Mouse (Mus musculus) neural tube, embryonic 10.5 days (tissue): ENCODE results near the gene Eme1.
"Not testable (repeated sequence)": the region's sequence is repeated elsewhere in the genome, so short reads cannot be mapped to it uniquely, and the experiment has no call there.

Experiments
- DNase-seq: peaks from one replicate; pipeline ENCODE4 v3.0.0-alpha.2; 2017; ENCODE audit warnings: low spot score; ENCODE audit errors: extremely low spot score

Eme1 gene

DNA sequence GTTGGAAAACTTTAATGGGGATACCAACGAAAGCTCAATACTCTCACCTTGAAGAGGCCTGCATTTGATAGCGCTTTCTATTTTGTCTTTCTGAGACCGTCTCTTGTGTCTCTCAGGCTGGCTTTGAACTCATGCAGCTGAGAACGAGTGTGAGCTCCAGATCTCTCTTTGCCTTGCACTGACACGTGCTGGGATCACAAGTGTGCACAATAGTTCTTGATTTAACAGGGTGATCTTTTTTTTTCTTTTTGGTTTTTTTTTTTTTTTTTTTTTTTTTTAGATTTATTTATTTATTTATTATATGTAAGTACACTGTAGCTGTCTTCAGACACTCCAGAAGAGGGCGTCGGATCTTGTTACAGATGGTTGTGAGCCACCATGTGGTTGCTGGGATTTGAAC is 2.5 kb downstream of the Eme1 start:
- DNase-seq: not testable (repeated sequence)

GRCm38 (mm10) chr11:94646457-94646856 is 7.3 kb downstream of the Eme1 start:
- DNase-seq: no peak

DNA sequence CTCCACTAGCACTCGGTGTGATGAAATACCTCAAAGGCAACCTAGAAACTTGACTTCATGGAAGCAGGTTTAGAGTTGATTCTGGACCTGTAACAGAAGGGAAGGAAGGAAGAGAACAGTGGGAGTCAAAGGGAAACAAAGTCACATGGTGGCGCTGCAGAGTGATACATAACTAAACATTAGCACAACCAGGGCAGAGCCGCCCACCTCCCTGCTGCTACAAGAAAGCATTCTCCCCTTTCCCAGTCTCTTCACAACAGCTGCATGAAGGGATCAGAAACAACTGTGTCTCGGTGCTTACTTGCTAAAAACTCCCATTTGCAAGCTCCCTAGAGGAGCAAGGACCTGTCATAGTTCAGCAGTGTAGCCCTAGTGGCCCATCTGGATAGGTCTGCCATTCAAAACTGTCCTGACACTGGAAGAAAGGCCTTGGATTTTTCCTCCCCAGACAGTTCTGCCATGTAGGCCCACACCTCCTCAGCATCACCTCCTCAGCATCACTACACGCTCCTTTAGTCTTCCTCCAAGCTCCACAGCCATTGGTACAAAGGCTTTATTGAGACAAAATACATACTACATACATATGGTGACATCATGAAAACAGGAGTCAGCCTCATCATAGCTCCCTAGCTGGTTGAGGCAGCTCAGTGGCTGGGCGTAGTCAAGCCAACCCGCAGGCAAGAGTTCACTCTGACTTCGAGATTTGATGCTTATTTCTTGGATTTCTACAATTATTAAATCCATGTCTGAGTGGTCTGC is 9.1 kb downstream of the Eme1 start:
- no peak for DNase-seq

GRCm38 (mm10) chr11:94634431-94634830 is 19.3 kb downstream of the Eme1 start:
- DNase-seq: no peak

GRCm38 (mm10) chr11:94632988-94633387 is 20.8 kb downstream of the Eme1 start:
- no peak for DNase-seq

DNA sequence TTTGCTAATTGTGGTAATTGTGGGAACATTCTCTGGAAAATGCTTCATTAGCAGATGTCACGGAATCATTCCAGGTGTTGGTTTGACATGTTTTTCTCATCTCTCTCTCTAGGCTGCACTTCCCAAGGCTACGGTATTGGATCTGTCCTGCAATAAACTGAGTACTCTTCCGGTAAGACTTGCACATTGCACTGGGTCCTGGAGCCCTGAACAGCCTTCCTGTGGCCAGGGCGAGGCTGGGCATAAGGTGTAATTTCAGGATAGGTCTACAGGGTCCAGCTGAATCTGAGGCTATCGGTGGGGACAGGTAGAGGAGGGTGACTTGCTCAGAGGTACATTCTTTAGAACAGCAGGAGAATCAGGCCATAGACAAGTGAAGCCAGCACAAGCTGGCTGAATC is 21.8 kb downstream of the Eme1 start:
- no peak for DNase-seq

DNA sequence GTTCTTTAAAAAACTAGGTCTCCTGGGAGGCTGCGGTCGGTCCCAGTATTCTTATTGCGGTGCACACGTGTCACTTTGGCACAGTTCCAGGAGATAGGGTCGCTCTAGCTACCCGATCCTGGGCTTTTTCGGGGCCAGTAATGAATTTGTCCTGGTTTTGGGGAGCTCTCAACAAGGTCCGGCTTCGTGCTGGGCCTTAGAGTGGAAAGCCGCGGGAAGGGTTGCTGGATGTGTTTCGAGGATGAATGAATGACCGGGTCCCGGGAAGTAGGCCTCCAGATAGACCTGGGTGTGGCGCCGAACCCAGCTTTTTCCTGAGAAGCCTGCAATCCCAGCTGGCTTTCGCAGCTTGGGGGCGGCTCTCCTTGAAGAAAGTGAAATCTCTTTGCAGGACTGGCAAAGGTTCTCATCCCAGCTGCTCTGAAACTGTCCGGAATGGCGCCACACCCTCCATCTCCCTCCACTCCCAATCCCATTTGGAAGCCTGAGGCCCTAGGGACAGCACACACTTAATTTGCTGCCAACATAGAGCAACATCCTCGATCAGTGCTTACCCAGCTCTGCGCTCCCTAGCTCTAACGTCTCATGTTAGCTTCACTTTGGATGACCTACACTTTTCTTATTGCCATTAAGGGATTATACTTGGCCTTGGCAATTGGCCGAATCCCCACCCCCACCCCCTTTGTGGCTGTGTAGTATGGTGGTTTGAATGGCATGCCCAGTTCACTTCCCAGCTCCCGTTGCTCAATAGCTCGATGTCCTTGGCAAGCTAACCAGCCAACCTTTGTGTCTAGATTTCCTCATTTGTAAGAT is 23.4 kb downstream of the Eme1 start:
- no peak for DNase-seq

DNA sequence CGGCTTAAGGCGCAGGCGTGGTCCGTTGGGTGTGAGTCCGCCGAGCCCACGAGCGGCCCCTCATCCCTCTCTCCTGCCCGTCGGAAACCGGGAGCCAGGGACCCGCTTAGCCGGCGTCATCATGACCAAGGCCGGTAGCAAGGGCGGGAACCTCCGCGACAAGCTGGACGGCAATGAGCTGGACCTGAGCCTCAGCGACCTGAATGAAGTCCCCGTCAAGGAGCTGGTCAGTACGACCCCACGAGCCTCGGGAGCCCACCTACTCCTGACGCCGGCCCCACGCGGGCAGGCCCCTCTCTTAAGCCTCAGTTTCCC is 23.9 kb downstream of the Eme1 start:
- no peak for DNase-seq

- DNase-seq: peak; percentile 97
Observed at GRCm38 (mm10) chr11:94629199-94629883, 24.4 kb downstream of the Eme1 start, which contains the start of gene Lrrc59. TSS of gene Lrrc59 (plus strand) at chr11:94629767.

- DNase-seq: no peak
Observed at GRCm38 (mm10) chr11:94622162-94622561, 31.6 kb downstream of the Eme1 start.

DNA sequence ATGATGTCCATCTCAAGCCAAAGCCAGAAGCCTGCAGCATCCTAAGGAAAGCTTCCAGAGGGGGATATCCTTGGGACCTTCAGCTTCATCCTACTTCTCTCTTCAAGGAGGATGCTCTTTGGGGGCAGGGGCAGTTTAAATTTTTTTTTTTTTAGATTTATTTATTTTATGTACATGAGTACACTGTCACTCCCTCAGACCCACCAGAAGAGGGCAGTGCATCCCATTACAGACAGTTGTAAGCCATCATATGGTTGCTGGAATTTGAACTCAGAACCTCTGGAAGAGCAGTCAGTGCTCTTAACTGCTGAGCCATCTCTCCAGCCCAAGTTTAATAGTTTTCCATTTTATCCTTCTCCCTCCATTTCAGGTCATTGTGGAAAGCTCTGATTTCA is 32.3 kb downstream of the Eme1 start:
- DNase-seq: no peak

DNA sequence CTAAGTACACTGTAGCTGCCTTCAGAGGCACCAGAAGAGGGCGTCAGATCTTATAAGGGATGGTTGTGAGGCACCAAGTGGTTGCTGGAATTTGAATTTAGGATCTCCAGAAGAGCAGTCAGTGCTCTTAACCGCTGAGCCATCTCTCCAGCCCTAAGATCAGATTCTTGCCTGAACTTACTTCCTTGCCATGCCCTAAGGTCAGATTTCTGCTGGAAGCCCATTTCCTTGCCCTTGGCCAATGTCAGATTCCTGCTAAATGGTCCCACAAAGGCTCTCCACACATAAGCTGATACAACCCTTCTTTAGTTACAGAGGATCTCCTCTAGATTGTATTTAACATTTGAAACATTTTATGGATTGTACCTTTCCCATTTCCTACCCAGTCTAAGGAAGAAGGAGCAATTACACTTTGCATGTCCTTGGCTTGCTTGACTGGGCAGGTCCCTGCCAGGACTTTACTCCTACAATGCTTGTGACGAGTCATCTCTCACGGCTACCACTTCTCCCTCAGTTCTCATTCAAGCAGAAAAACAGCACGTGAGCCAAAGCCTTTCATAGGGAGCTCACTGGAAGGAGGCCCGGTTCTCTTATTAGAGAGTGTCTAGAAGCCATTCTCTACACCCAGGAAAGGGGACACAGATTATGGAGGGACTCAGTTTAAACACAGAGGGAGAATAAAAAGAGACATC is 32.9 kb downstream of the Eme1 start:
- DNase-seq: no peak

- DNase-seq: no peak
Observed at GRCm38 (mm10) chr11:94617646-94618045, 36.1 kb downstream of the Eme1 start.

DNA sequence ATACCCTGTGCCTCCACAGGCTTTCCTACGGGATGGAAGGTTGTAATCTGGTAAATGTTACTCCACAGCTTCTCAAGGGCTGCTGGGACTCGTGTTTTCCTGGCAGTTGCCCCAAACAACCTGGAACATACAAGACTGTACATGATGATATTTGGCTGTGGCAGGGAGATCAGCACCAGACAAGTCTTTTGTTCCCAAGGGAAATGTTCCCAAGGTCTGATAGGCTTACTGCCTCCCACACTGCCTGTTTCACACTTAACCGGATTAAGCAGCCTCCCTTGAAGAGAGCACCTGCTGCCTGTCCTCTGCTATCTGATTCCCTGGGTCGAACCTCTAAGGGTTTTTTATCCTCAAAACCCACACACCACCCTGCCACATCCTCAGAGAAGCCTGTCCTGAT is 38.3 kb downstream of the Eme1 start:
- no peak for DNase-seq

DNA sequence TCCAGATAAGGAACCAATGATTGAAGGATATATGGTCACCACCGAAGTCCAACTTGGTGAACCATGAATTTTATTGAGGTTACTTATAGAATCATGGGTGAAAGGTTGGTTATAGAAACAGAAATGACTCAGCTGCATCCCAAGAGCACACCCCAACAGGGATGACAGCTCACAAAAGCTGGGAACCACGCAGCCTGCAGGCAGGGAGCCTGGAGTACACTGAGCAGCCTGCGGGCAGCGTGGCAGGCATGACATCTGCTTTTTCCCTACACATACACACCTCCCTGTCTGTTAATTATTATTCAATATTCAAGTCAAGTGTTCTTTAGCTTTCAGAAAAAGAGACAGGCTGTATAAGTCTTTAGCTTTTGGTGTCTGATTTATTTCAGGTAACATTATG is 39.2 kb downstream of the Eme1 start:
- no peak for DNase-seq

GRCm38 (mm10) chr11:94610744-94611740 is 42.7 kb downstream of the Eme1 start:
- DNase-seq: no peak

DNA sequence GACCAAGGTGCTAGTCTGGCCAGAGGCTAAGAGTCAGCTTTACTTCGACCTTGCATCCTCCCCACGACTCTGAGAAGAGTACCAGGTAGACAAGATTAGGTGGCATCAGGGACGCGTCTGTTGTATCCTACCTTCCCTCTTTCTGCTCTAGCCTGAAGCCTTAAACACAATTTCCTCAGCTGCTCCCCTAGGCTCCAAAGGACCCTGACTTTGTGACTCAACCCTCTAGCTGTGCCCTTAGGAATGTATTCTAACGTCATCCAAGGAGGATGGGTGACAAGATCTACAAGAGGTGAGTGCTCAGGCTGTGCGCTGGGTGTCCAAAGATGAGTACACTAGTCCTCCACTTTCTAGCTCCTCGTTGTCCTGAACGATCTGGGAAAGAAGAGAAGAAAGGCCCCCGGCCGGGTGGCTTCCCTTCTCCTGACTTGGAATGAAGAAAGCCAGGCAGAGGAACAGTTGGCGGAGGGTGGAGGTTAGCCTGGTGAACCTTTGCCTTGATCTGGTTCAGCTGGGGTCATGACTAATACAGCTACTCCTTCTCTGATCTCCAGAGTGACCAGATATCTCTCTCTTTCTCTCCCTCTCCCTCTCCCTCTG is 51.3 kb downstream of the Eme1 start:
- no peak for DNase-seq

DNA sequence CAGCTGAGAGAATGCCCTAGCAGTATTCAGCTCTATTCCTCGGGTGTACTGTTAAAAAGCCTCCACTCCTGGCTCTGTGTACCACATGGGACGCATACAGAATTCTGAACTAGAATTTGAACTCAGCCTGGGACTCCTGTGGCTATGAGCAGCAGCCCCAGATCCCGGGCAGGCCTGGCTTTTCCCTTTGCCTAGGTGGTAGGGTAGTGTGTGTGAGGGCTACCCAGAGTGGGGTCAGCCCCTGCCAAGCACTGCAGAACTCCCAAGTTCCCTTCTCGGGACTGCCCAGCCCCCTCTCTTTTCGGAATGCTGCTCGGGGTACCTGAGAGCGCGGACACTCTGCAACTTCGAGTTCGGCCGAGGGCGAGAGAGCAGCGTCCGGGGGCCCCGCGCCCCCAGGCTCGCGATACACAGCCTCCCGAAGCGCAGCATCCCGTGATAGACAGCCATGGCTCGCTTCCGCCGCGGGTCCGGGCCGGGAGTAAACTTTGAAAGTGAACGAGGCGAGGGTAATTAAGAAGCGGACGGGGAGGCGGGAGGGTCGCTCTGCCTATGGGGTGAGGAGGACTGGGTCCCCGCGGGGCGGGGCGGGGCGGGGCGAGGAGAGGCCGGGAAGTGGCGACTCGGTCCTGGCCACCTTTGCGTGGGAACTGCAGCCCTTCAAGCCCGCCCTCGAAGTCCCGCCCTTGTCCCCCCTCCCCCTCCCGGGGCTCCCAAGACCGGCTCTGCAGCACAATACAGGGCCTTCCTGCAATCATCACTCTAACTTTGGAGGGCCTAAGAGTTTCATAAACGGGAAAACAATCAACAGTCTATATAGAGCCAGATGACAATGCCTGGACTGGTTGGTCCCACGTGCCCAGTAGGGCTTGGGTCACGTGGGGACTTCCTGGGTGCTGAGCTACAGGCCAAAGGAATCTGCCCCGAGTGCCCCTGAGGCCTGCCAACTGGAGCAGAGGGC is 52.2 kb downstream of the Eme1 start, which contains the start of gene Acsf2:
Gene Acsf2 (minus strand): TSS at position 551 of the 961 bp plus-strand sequence.
- DNase-seq: peak; percentile 86

DNA sequence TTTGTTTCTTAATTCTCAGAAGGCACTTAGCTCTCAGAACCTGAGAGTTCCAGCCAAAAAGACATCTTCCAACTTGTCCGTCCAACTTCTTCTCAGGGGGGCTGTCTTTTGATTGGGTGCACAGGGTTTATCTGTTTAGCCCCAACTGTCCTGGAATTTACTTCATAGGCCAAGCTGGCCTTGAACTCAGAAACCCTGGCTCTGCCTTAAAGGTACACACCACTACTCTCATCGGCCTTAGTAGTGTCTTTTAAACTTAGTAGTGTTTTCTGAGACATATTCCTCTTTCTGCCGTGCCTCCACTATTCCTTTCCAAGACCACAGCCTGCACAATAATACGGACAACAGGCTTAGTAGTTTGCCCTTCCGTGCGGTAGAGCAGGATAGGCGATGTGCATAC is 53.3 kb downstream of the Eme1 start:
- no peak for DNase-seq
